Mouse (Mus musculus): ENCODE results near the gene Sap30bp. TPM values are rescaled to one million over a fixed set of nuclear protein-coding genes. Genes with fewer than 3 reads are reported as not detected.

Sap30bp gene
- polyA plus RNA-seq (2014; fragmentation: Nextera tagmentation; extraction: Ambion mirVana) = 49.8 and 59.4 TPM in 2 replicates

GRCm38 (mm10) chr11:115933108-115933746 is at the start of gene Sap30bp, which contains the start of gene Recql5:
Gene Sap30bp (plus strand): TSS chr11:115933282.
Gene Recql5 (minus strand): TSS chr11:115933477.
- H3K4me2 ChIP-seq (ENCODE audit: low read depth, low read length) = peak within 1 kb of the TSS; percentile 83
- no peaks in the 10 kb centered on the region for H3K4me1 ChIP-seq (ENCODE audit: control insufficient read depth, insufficient read depth, low read length)
- H3K9me3 ChIP-seq (replicated peaks; ENCODE audit: control insufficient read depth, low read length) = no peaks in the 10 kb centered on the region
- H3K27ac ChIP-seq (replicated peaks; ENCODE audit: low read depth, low read length) = no peak within 1 kb of the TSS
- H3K27me3 ChIP-seq (ENCODE audit: control insufficient read depth, insufficient read depth, low read length) = no peaks in the 10 kb centered on the region
- H3K9ac ChIP-seq (replicated peaks; ENCODE audit: low read length) = peak within 1 kb of the TSS; percentile 90
- H3K36me3 ChIP-seq (replicated peaks; ENCODE audit: control insufficient read depth, insufficient read depth, low read depth, low read length) = peaks cover 2% of the 10 kb centered on the region; the same call in 1 of the 2 replicates
- H3K4me3 ChIP-seq (ENCODE audit: low read depth, low read length) = peak within 1 kb of the TSS; percentile 95
- DNase-seq (ENCODE audit: low spot score) (peak; percentile 100), ATAC-seq (replicated peaks; ENCODE audit: insufficient number of reproducible peaks, low FRiP score, low TSS enrichment, low read depth) (peak; percentile 95)
- under 1% methylated on average over 28 of the region's 28 CpGs for WGBS

- 95% methylated on average over 3 of the region's 3 CpGs for WGBS
- H3K4me2 ChIP-seq (ENCODE audit: low read depth, low read length) = no peak overlapping the region
- H3K36me3 ChIP-seq (replicated peaks; ENCODE audit: control insufficient read depth, insufficient read depth, low read depth, low read length) = no peaks in the 10 kb centered on the region
- no peak overlapping the region for H3K4me3 ChIP-seq (ENCODE audit: low read depth, low read length)
- ATAC-seq (replicated peaks; ENCODE audit: insufficient number of reproducible peaks, low FRiP score, low TSS enrichment, low read depth) (no peak), DNase-seq (ENCODE audit: low spot score) (no peak)
- H3K9me3 ChIP-seq (replicated peaks; ENCODE audit: control insufficient read depth, low read length) = no peaks in the 10 kb centered on the region
- H3K9ac ChIP-seq (replicated peaks; ENCODE audit: low read length) = no peak overlapping the region
- H3K4me1 ChIP-seq (ENCODE audit: control insufficient read depth, insufficient read depth, low read length) = no peaks in the 10 kb centered on the region
- H3K27me3 ChIP-seq (ENCODE audit: control insufficient read depth, insufficient read depth, low read length) = peaks cover 8% of the 10 kb centered on the region; the same call in 1 of the 2 replicates
- H3K27ac ChIP-seq (replicated peaks; ENCODE audit: low read depth, low read length) = no peak overlapping the region
These were observed 48.7 kb upstream of the Sap30bp start for GRCm38 (mm10) chr11:115884361-115884760.

GRCm38 (mm10) chr11:115885281-115885680 is 47.8 kb upstream of the Sap30bp start:
- DNase-seq (ENCODE audit: low spot score) (no peak), ATAC-seq (replicated peaks; ENCODE audit: insufficient number of reproducible peaks, low FRiP score, low TSS enrichment, low read depth) (no peak)
- H3K36me3 ChIP-seq (replicated peaks; ENCODE audit: control insufficient read depth, insufficient read depth, low read depth, low read length) = no peaks in the 10 kb centered on the region
- no peak overlapping the region for H3K9ac ChIP-seq (replicated peaks; ENCODE audit: low read length)
- WGBS = 76% methylated on average over 11 of the region's 11 CpGs
- peaks cover 8% of the 10 kb centered on the region; the same call in 1 of the 2 replicates for H3K27me3 ChIP-seq (ENCODE audit: control insufficient read depth, insufficient read depth, low read length)
- H3K4me3 ChIP-seq (ENCODE audit: low read depth, low read length) = no peak overlapping the region
- no peaks in the 10 kb centered on the region for H3K9me3 ChIP-seq (replicated peaks; ENCODE audit: control insufficient read depth, low read length)
- no peak overlapping the region for H3K4me2 ChIP-seq (ENCODE audit: low read depth, low read length)
- no peak overlapping the region for H3K27ac ChIP-seq (replicated peaks; ENCODE audit: low read depth, low read length)
- no peaks in the 10 kb centered on the region for H3K4me1 ChIP-seq (ENCODE audit: control insufficient read depth, insufficient read depth, low read length)

- Histone ChIP-seq H3K4me3 (ENCODE audit: low read depth, low read length) (no peak overlapping the region), H3K4me1 (ENCODE audit: control insufficient read depth, insufficient read depth, low read length) (no peaks in the 10 kb centered on the region), H3K9ac (replicated peaks; ENCODE audit: low read length) (no peak overlapping the region), H3K4me2 (ENCODE audit: low read depth, low read length) (no peak overlapping the region), H3K36me3 (replicated peaks; ENCODE audit: control insufficient read depth, insufficient read depth, low read depth, low read length) (no peaks in the 10 kb centered on the region), H3K27ac (replicated peaks; ENCODE audit: low read depth, low read length) (no peak overlapping the region), H3K9me3 (replicated peaks; ENCODE audit: control insufficient read depth, low read length) (no peaks in the 10 kb centered on the region), H3K27me3 (ENCODE audit: control insufficient read depth, insufficient read depth, low read length) (peaks cover 8% of the 10 kb centered on the region; the same call in 1 of the 2 replicates)
- WGBS = 83% methylated on average over 11 of the region's 11 CpGs
- ATAC-seq (replicated peaks; ENCODE audit: insufficient number of reproducible peaks, low FRiP score, low TSS enrichment, low read depth) (no peak), DNase-seq (ENCODE audit: low spot score) (no peak)
These were observed 46.6 kb upstream of the Sap30bp start for GRCm38 (mm10) chr11:115886446-115886845.

- Histone ChIP-seq H3K4me1 (ENCODE audit: control insufficient read depth, insufficient read depth, low read length) (no peaks in the 10 kb centered on the region), H3K4me2 (ENCODE audit: low read depth, low read length) (no peak overlapping the region), H3K4me3 (ENCODE audit: low read depth, low read length) (no peak overlapping the region), H3K27me3 (ENCODE audit: control insufficient read depth, insufficient read depth, low read length) (peaks cover 6% of the 10 kb centered on the region; the same call in 1 of the 2 replicates), H3K9ac (replicated peaks; ENCODE audit: low read length) (no peak overlapping the region), H3K36me3 (replicated peaks; ENCODE audit: control insufficient read depth, insufficient read depth, low read depth, low read length) (no peaks in the 10 kb centered on the region), H3K9me3 (replicated peaks; ENCODE audit: control insufficient read depth, low read length) (no peaks in the 10 kb centered on the region), H3K27ac (replicated peaks; ENCODE audit: low read depth, low read length) (no peak overlapping the region)
- WGBS = 91% methylated on average over 5 of the region's 5 CpGs
- DNase-seq (ENCODE audit: low spot score) (no peak), ATAC-seq (replicated peaks; ENCODE audit: insufficient number of reproducible peaks, low FRiP score, low TSS enrichment, low read depth) (no peak)
These were observed 45.1 kb upstream of the Sap30bp start for GRCm38 (mm10) chr11:115888020-115888419.

- WGBS = 76% methylated on average over 6 of the region's 6 CpGs
- Histone ChIP-seq H3K4me3 (ENCODE audit: low read depth, low read length) (no peak overlapping the region), H3K9ac (replicated peaks; ENCODE audit: low read length) (no peak overlapping the region), H3K4me2 (ENCODE audit: low read depth, low read length) (no peak overlapping the region), H3K4me1 (ENCODE audit: control insufficient read depth, insufficient read depth, low read length) (no peaks in the 10 kb centered on the region), H3K36me3 (replicated peaks; ENCODE audit: control insufficient read depth, insufficient read depth, low read depth, low read length) (no peaks in the 10 kb centered on the region), H3K27ac (replicated peaks; ENCODE audit: low read depth, low read length) (no peak overlapping the region), H3K27me3 (ENCODE audit: control insufficient read depth, insufficient read depth, low read length) (peaks cover 1% of the 10 kb centered on the region; the same call in 1 of the 2 replicates), H3K9me3 (replicated peaks; ENCODE audit: control insufficient read depth, low read length) (no peaks in the 10 kb centered on the region)
- ATAC-seq (replicated peaks; ENCODE audit: insufficient number of reproducible peaks, low FRiP score, low TSS enrichment, low read depth) (no peak), DNase-seq (ENCODE audit: low spot score) (no peak)
These were observed 43.9 kb upstream of the Sap30bp start for GRCm38 (mm10) chr11:115889159-115889558.

- Histone ChIP-seq H3K4me1 (ENCODE audit: control insufficient read depth, insufficient read depth, low read length) (no peaks in the 10 kb centered on the region), H3K36me3 (replicated peaks; ENCODE audit: control insufficient read depth, insufficient read depth, low read depth, low read length) (no peaks in the 10 kb centered on the region), H3K27me3 (ENCODE audit: control insufficient read depth, insufficient read depth, low read length) (no peaks in the 10 kb centered on the region), H3K9me3 (replicated peaks; ENCODE audit: control insufficient read depth, low read length) (no peaks in the 10 kb centered on the region), H3K27ac (replicated peaks; ENCODE audit: low read depth, low read length) (no peak overlapping the region), H3K9ac (replicated peaks; ENCODE audit: low read length) (no peak overlapping the region), H3K4me3 (ENCODE audit: low read depth, low read length) (no peak overlapping the region), H3K4me2 (ENCODE audit: low read depth, low read length) (no peak overlapping the region)
- 62% methylated on average over 6 of the region's 6 CpGs for WGBS
- no peak for DNase-seq (ENCODE audit: low spot score)
- ATAC-seq (replicated peaks; ENCODE audit: insufficient number of reproducible peaks, low FRiP score, low TSS enrichment, low read depth) = no peak
These were observed 40.9 kb upstream of the Sap30bp start for GRCm38 (mm10) chr11:115892213-115892612.

GRCm38 (mm10) chr11:115893071-115893470 is 40.0 kb upstream of the Sap30bp start:
- Histone ChIP-seq H3K4me2 (ENCODE audit: low read depth, low read length) (no peak overlapping the region), H3K9ac (replicated peaks; ENCODE audit: low read length) (no peak overlapping the region), H3K4me1 (ENCODE audit: control insufficient read depth, insufficient read depth, low read length) (no peaks in the 10 kb centered on the region), H3K27ac (replicated peaks; ENCODE audit: low read depth, low read length) (no peak overlapping the region), H3K36me3 (replicated peaks; ENCODE audit: control insufficient read depth, insufficient read depth, low read depth, low read length) (no peaks in the 10 kb centered on the region), H3K9me3 (replicated peaks; ENCODE audit: control insufficient read depth, low read length) (no peaks in the 10 kb centered on the region), H3K4me3 (ENCODE audit: low read depth, low read length) (no peak overlapping the region), H3K27me3 (ENCODE audit: control insufficient read depth, insufficient read depth, low read length) (no peaks in the 10 kb centered on the region)
- WGBS = 84% methylated on average over 9 of the region's 9 CpGs
- ATAC-seq (replicated peaks; ENCODE audit: insufficient number of reproducible peaks, low FRiP score, low TSS enrichment, low read depth) (no peak), DNase-seq (ENCODE audit: low spot score) (no peak)
